Mouse (Mus musculus) MN1 (cell line): ENCODE data around the gene Gm36210.
"Not testable (repeated sequence)": the region's sequence is repeated elsewhere in the genome, so short reads cannot be mapped to it uniquely, and the experiment has no call there.

ENCODE experiments used
- DNase-seq: peaks from one replicate; pipeline ENCODE4 v3.0.0-alpha.2; 2016; ENCODE audit warnings: low spot score

Gm36210 gene

DNA sequence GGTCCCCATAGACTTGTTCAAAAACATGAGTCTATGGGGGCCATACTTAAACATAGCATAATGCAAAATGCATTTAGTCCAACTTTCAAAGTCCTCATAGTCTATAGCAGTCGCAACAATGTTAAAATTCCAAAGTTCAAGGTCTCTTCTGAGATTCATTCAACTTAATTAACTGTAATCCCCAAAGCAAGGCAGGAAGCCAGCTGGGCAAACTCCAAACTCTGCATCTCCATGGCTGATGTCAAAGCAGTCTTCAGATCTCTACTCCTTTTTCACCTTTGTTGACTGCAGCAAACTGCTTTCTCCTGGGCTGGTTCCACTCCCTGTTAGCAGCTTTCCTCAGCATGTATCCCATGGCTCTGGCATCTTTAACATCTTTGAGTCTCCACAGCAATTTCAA, 27.3 kb downstream of the Gm36210 start:
- not testable (repeated sequence) for DNase-seq

DNA sequence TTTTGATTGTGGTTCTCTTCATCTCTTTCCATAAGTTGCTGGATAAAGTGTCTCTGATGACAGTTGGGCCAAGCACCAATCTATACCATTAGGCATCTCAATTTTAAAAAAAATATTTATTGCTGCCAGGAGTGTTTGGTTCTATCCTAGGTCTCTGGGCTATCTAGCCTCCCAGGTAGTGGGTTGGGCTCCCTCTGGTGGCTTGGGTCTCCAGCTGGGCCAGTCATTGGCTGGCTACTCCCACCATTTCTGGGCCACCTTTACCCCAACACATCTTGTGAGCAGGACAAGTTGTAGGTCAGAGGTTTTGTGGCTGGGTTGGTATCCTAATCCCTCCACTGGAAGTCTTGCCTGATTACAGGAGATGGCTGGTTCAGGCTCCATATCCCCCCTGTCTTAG, 28.1 kb downstream of the Gm36210 start:
- DNase-seq: peak; percentile 15

DNA sequence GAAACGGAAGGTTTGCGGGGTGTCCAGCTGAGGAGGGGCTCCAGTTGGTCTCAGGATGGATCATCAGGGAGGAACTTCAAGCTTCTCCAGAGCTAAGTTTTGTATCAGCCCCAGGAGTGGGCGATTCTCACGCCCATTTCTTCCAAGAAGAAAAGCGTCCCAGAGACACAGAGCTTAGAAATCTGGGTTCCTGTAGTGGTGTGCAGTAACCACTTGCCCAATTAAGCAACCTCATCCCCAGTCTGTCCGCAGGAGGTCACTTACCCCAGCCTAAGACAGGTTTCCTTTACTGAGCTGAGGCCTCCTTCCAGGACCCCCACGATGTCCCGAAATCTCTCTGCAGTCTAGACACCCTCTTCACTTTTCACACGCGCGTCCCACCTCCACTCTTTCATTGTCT, 29.1 kb downstream of the Gm36210 start:
- DNase-seq: peak; percentile 28

DNA sequence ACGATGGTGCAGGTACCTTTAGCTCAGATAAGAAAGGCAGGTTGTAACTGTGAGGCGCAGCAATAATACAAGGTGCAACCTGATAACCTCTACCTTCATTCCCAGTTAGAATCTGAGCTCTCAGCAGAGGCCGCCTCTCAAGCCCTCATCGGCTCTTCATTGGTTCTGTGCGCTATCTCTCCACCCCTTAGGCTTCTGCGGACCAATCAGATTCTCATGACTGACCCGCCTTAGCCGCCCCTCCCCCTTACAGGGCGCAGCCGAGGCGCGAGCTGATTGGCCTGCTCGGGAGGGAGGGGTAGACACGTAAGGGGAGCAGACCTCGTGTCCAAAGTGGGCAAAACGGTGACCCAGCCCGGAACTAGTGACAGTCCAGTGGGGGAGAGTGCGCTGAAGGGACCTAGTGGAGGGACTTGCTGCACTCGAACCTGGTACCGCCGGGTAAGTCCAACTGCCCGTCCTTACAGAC, 29.5 kb downstream of the Gm36210 start, which contains the start of gene Isoc2a:
TSS of gene Isoc2a (plus strand) at position 401 of the 469 bp plus-strand sequence.
- peak; percentile 94 for DNase-seq

DNA sequence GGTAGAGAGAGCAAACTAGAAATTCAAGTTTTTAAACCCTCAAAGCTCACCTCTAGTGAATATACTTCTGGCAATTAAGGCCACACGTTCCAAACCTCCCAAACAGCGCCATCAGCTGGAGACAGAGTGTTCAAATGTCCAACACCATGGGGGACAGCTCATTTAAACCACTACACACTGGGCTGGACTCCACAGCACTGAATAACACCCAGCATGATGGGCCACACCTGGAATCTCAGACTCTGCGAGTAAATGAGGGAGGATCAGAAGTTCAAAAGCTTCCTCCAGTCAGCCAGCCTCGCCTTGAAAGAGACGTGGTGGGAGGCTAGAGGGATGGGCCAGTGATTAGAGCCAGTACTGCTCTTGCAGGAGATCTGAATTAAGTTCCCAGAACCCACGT, 36.2 kb downstream of the Gm36210 start, which contains the start of gene Isoc2b:
TSS of gene Isoc2b (minus strand) at position 126 of the 400 bp plus-strand sequence.
- DNase-seq: no peak

DNA sequence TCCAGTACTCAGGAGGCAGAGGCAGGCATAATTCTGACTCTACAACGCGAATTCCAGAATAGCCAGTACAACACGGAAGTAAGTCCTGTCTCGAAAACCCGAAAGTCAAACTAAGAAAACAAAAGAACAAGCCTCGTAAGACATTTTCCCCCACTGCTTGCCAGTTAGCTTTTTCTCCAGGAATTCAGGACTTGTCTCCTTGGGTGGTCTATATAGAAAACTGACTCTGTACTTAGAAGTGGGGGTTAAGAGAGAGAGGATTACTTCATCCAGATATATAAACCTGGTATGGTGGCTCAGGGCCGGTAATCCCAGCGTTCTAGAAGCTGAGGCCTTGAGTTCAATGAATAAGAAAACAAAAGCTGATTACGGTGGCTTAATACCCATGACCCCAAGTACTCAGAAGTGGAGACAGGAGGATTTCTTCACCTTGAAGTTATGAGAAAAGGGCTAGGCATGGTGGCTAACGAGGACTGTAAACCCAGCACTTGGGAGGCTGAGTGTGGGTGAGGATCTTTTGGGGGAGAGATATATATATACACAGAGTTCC, 39.6 kb downstream of the Gm36210 start:
- DNase-seq: no peak

DNA sequence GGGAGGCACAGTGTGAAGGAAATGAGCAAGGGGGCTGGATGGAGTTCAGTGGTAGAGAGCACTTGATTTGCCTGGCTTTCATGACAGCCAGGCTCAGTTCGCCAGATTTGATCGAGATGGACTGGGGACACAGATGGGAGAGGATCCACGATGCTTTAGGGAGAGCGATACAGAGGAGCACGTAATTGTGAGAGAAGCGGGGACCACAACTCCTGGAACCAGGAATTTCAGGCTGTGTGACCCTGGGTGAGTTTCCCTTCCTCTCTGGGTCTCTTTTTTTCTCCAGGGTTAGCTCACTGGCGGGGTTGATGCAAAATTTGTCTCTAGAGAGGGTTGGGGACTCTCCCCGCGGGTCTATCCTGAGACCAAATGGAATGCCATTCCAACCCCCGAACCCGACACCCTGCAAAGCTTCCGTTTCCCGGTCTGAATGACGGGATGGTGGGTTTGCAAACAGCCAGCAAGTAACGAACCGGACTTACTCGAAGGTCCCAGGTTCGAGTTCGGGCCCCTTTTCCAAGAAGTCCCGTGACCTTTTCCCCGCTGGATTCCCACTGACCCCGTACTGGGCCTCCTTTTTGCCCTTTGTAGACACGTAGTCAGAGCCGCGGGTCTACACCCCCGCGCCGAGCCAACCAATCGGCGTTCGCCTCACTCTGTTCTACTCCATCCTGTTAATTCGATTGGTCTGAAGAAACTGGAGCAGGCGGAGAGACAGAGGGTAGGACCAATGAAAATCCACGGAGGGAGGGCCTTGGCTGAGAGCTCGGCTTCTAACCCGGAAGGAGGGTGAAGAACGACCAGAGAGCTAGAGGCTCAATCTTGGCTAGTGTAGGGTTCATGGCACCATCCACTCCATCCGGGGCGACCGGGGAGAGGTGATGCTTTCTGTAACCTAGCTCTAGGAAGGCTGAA, 40.5 kb downstream of the Gm36210 start:
- peak; percentile 88 for DNase-seq

DNA sequence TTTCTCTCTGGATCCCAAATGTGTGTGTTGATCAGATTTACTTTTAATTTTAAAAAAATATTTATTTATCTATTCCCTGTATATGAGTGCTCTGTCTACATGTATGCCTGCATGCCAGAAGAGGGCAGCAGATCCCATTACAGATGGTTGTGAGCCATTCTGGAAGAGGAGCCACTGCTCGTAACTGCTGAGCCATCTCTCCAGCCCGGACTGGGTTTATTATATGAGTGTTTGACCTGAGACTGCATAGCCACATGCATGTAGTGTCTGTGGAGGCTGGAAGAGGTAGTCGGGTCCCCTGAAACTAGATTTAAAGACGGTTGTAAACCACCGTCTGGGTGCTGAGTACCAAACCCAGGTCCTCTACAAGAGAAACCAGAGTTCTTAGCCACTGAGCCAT, 41.2 kb downstream of the Gm36210 start:
- DNase-seq: no peak

DNA sequence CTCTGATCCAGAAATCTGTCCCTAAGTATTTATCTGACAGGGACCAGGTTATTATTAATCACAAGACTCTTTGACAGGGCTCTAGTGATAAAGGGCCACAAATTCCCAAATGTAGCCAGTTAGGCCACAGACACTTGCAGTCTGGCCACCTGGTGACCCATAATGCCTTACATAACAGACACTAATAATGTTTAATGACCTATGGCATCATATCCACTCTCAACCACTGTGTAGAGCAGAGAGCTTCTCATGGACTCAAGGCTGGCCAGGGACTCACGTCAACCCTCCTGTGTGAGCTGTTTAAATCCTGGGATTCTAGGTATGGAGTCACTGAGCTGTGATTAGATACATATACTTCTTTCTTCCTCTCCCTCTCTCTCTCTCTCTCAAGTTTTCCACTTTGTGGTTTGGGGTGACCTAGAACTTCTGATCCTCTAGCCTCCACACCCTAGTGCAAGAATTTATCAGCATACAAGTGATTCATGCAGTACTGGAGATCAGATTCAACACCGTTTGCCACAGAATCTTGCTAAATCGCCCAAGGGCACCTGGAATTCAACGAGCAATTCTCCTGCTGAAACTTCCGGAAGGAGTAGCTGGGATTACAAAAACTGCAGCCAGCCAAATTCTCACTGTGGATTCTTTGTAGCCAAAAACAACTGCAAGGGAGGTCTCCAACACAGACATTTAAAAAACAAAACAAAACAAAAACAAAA, 42.0 kb downstream of the Gm36210 start:
- DNase-seq: no peak

DNA sequence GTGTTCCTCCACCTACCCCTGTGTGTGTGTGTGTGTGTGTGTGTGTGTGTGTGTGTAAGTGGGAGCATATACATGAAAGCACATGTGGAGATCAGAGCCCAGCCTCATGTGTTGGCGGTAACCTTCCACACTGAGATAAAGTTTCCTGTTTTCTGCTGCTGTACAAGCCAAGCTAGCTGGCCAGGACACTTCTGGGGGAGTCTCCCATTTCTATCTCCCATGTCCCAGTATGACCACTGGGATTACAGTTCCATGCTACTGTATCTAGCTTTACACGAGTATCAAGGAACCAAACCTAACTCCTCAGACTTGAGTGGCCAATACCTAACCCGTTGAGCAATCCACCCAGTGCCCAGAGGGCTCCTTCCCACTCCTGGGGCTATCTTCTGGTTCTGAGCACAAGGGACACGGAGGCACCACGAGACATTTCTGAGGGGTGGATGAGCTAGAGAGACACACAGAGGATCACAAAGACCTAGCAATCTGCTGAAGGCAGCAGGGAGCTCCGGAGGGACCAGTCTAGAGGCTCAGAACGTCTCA, 42.7 kb downstream of the Gm36210 start:
- no peak for DNase-seq

DNA sequence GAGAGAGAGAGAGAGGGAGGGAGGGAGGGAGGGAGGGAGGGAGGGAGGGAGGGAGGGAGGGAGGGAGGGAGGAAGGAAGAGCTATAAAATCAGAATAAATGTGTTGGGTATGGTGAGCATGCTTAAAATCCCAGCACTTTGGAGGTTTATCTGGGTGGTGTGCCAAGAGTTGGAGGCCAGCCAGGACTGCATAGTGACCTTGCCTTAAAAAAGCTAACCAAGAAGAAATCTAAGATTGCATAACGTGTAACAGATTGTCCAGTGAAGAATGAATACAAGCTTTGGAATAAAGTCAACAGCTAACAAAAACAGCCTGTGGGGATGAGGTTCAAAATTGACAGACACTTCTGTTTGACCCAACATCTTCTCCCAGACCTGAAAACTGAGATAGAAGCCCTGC, 43.3 kb downstream of the Gm36210 start:
- DNase-seq: no peak

DNA sequence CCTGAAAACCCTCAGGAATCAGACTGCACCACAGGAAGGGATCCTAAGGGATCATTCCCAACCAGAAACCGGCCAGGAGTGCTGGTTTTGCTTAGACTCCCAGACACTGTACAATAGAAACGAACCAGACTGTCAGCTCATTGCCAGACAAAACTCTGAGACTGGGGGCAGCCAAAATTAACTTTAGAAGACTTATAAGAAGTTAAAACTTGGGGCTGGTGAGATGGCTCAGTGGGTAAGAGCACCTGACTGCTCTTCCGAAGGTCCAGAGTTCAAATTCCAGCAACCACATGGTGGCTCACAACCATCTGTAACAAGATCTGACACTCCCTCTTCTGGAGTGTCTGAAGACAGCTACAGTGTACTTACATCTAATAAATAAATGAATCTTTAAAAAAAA, 45.4 kb downstream of the Gm36210 start:
- DNase-seq: not testable (repeated sequence)

DNA sequence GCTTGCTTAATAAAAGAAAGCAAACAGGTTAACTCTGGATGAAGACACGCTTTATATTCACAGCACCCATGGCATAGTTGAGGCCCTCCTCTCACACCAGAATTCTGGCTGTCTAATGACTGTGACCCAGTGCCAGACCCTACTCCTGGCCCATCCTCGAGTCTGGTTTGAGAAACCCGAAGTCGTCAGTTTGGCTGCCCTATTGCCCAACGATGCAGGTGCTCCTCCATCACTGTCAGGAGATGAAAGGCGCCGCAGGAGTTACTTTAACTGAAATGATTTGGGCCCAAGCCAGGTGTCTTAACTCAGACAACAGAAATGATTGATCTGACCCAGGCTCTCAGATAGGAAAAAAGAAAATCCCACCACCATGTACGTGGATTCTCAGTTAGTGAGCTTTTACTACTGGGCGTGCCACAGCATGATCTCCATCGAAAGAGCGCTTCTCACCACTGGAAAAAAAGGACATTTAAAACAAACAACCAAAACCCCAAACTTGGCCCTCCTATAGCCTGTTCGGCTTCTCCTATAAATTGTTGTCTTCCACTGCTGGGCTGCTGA, 46.8 kb downstream of the Gm36210 start:
- no peak for DNase-seq

DNA sequence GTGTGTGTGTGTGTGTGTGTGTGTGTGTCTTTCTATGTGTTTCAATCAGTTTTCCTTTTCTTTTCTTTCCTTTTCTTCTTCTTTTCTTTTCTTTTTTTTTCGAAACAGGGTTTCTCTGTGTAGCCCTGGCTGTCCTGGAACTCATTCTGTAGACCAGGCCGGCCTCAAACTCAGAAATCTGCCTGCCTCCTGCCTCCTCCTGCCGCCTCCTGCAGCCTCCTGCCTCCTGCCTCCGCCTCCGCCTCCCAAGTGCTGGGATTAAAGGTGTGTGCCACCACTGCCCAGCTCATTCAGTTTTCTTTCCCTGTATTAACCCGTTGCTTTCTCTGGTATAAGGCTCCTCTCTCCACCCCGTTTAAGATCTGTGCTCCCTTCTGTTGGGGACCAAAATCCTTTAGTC, 49.0 kb downstream of the Gm36210 start:
- no peak for DNase-seq

DNA sequence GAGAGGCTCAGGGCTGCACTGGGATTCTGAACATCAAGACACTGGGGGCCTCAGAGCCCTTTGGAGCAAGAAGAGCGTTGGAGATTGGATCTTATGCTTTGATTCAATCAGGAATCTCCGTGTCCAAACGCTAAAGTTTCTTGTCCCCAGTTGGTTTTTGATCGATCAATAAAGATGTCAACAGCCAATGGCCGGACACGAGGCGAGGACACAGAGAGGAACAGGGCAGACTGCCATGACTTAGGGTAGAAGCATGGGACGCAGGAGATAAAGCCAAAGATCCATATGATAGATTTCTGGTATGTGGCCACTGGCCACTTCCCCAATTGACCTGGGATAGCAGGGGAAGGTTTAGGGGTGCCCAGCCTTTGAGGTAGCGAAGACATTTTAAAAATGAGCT, 49.8 kb downstream of the Gm36210 start:
- no peak for DNase-seq

DNA sequence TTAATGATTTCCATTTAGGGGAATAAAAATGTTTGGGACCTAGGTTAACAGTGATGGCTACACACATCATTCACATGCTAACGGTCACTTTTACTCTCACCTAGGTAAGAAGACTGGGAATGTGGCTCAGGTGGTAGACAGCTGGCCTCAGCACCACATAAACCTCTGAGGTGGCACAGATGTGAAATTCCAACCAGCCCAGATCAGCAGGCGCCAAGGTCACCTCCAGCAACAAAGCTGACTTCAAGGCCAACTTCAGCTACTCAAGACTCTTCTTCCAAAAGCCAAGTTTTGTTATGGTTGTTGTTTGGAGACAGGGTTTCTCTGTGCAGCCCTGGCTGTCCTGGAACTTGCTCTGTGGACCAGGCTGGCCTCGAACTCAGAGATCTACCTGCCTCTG, 52.7 kb downstream of the Gm36210 start:
- no peak for DNase-seq

DNA sequence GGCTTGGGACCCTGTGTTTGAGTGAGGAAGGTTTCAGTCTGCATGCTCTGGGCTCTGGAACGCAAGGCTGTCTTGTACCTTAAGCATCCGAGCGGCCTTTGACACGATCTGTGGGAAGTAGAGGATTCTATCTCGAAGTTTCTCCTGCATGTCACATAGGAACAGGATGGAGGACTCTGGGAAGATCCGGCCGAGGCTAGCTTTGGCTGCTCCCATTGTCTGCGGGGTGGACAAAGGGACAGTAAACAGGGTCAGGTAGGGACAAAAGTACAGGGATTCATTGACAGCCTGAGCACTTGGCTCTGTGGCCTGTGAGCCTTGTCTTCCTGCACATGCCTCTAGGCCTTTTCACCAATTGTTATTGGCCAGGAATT, 55.0 kb downstream of the Gm36210 start:
- no peak for DNase-seq

DNA sequence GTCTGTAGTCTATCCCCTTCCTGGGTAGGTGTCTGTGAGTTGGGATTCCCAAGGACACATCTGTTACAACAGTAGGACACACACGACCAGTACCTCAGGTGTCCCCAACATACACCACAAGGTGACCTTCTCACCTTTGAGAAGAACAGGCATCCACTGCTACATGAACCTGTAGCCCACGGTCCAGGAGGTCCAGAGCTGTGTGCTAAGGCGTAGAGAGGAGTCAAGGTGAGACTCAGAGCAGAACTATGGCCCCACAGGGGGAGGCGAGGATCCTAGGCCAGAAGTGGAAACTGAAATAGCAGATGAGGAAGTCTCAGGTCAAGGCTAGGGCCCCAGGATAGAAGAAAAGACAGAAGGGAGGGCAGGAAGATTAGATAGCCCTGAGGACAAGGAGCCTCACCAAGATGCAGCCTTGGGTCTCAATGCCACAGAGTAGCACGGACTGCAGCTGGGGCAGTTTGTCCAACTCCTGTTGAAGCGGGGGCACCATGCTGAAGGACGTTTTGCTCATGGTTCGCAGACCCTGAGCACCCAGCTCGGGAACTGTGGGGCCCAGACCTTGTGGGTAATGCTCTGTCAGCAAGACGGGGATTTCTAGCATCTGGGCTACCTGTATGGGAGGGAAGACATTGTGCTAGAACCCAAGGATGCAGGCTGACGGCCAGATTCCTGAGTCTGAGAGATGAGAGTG, 55.5 kb downstream of the Gm36210 start:
- no peak for DNase-seq

DNA sequence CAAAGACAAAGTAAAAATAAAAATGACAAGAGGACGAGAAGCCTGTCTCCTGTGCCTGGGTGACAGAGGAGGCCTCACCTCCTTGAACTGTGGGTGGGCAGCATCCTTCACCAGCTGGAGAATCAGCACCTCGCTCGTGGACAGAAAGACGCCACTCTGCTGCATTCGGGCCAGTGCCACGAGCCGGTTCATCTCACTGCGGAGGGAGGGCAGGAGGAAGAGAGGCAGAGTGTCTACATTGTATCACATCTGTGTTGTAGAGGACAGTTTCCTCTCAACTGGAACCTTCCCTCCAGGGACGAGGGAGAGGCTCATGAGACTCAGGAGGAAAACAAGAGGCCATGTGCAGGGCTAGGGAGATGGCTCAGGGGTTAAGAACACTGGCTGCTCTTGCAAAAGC, 56.9 kb downstream of the Gm36210 start:
- no peak for DNase-seq
